Mouse (Mus musculus): ENCODE data around the gene Scamp5. TPM values are rescaled to one million over a fixed set of nuclear protein-coding genes. Genes with fewer than 3 reads are reported as not detected.

Gene Scamp5
- polyA plus RNA-seq, 1 experiment from 2014 or later = 90.0 TPM

- ATAC-seq (ENCODE audit: low FRiP score) = no peak
- H3K9ac ChIP-seq = no peak overlapping the region
- no peaks in the 10 kb centered on the region for H3K9me3 ChIP-seq (ENCODE audit: control insufficient read depth, low read length)
- DNase-seq (ENCODE audit: low spot score) = no peak
- H3K27me3 ChIP-seq (ENCODE audit: control insufficient read depth, insufficient read depth, low read length) = no peaks in the 10 kb centered on the region
- H3K4me1 ChIP-seq (replicated peaks; ENCODE audit: control insufficient read depth, insufficient read depth, low read length) = peaks cover 9% of the 10 kb centered on the region; the same call in 1 of the 2 replicates
- no peak overlapping the region for H3K27ac ChIP-seq
- 84% methylated on average over 10 of the region's 10 CpGs for WGBS
- H3K4me2 ChIP-seq (replicated peaks) = no peak overlapping the region
- peaks cover 22% of the 10 kb centered on the region for H3K36me3 ChIP-seq (replicated peaks; ENCODE audit: control insufficient read depth, insufficient read depth)
- H3K4me3 ChIP-seq (replicated peaks; ENCODE audit: low read length) = no peak overlapping the region
Measured at GRCm38 (mm10) chr9:57437896-57438614, 29.8 kb downstream of the Scamp5 start.

GRCm38 (mm10) chr9:57436166-57436565 lies 31.7 kb downstream of the Scamp5 start:
- H3K36me3 ChIP-seq (replicated peaks; ENCODE audit: control insufficient read depth, insufficient read depth) = peaks cover 5% of the 10 kb centered on the region
- H3K9me3 ChIP-seq (ENCODE audit: control insufficient read depth, low read length) = no peaks in the 10 kb centered on the region
- H3K27ac ChIP-seq = no peak overlapping the region
- peaks cover 16% of the 10 kb centered on the region; the same call in 1 of the 2 replicates for H3K4me1 ChIP-seq (replicated peaks; ENCODE audit: control insufficient read depth, insufficient read depth, low read length)
- H3K27me3 ChIP-seq (ENCODE audit: control insufficient read depth, insufficient read depth, low read length) = no peaks in the 10 kb centered on the region
- DNase-seq (ENCODE audit: low spot score) = no peak
- ATAC-seq (ENCODE audit: low FRiP score) = no peak
- no peak overlapping the region for H3K4me3 ChIP-seq (replicated peaks; ENCODE audit: low read length)
- whole genome bisulfite sequencing = 87% methylated on average over 5 of the region's 5 CpGs
- no peak overlapping the region for H3K4me2 ChIP-seq (replicated peaks)
- no peak overlapping the region for H3K9ac ChIP-seq

- H3K4me3 ChIP-seq (replicated peaks; ENCODE audit: low read length) = no peak overlapping the region
- H3K36me3 ChIP-seq (replicated peaks; ENCODE audit: control insufficient read depth, insufficient read depth) = no peaks in the 10 kb centered on the region; the same call in 1 of the 2 replicates
- no peak for DNase-seq (ENCODE audit: low spot score)
- H3K4me1 ChIP-seq (replicated peaks; ENCODE audit: control insufficient read depth, insufficient read depth, low read length) = peaks cover 16% of the 10 kb centered on the region; the same call in 1 of the 2 replicates
- no peak overlapping the region; the same call in 1 of the 2 replicates for H3K9ac ChIP-seq
- H3K27ac ChIP-seq = no peak overlapping the region
- no peaks in the 10 kb centered on the region for H3K27me3 ChIP-seq (ENCODE audit: control insufficient read depth, insufficient read depth, low read length)
- H3K4me2 ChIP-seq (replicated peaks) = no peak overlapping the region
- no peak for ATAC-seq (ENCODE audit: low FRiP score)
- no peaks in the 10 kb centered on the region for H3K9me3 ChIP-seq (ENCODE audit: control insufficient read depth, low read length)
- WGBS = 88% methylated on average over 11 of the region's 11 CpGs
Measured at GRCm38 (mm10) chr9:57434405-57435165, 33.3 kb downstream of the Scamp5 start.

GRCm38 (mm10) chr9:57433097-57434032 lies 34.5 kb downstream of the Scamp5 start:
- no peaks in the 10 kb centered on the region; the same call in 1 of the 2 replicates for H3K36me3 ChIP-seq (replicated peaks; ENCODE audit: control insufficient read depth, insufficient read depth)
- H3K9ac ChIP-seq = peak overlapping the region; percentile 33; the same call in 1 of the 2 replicates
- no peak overlapping the region for H3K4me2 ChIP-seq (replicated peaks)
- H3K4me1 ChIP-seq (replicated peaks; ENCODE audit: control insufficient read depth, insufficient read depth, low read length) = peaks cover 9% of the 10 kb centered on the region; the same call in 1 of the 2 replicates
- WGBS = 19% methylated on average over 11 of the region's 11 CpGs
- DNase-seq (ENCODE audit: low spot score) (peak; percentile 86), ATAC-seq (ENCODE audit: low FRiP score) (peak; percentile 67; the same call in 1 of the 2 replicates)
- H3K27me3 ChIP-seq (ENCODE audit: control insufficient read depth, insufficient read depth, low read length) = no peaks in the 10 kb centered on the region
- H3K27ac ChIP-seq = 0 out of 2 replicates have a peak overlapping the region, but pooled peaks have one; percentile 12
- no peak overlapping the region for H3K4me3 ChIP-seq (replicated peaks; ENCODE audit: low read length)
- H3K9me3 ChIP-seq (ENCODE audit: control insufficient read depth, low read length) = no peaks in the 10 kb centered on the region

GRCm38 (mm10) chr9:57432480-57432879 lies 35.4 kb downstream of the Scamp5 start:
- Histone ChIP-seq H3K4me1 (replicated peaks; ENCODE audit: control insufficient read depth, insufficient read depth, low read length) (peaks cover 9% of the 10 kb centered on the region; the same call in 1 of the 2 replicates), H3K27me3 (ENCODE audit: control insufficient read depth, insufficient read depth, low read length) (no peaks in the 10 kb centered on the region), H3K9ac (0 out of 2 replicates have a peak overlapping the region, but pooled peaks have one; percentile 33), H3K4me2 (replicated peaks) (no peak overlapping the region), H3K4me3 (replicated peaks; ENCODE audit: low read length) (no peak overlapping the region), H3K9me3 (ENCODE audit: control insufficient read depth, low read length) (no peaks in the 10 kb centered on the region), H3K27ac (no peak overlapping the region), H3K36me3 (replicated peaks; ENCODE audit: control insufficient read depth, insufficient read depth) (no peaks in the 10 kb centered on the region; the same call in 1 of the 2 replicates)
- DNase-seq (ENCODE audit: low spot score) (no peak), ATAC-seq (ENCODE audit: low FRiP score) (no peak)
- 96% methylated on average over 3 of the region's 3 CpGs for WGBS

GRCm38 (mm10) chr9:57431202-57431601 lies 36.7 kb downstream of the Scamp5 start:
- Histone ChIP-seq H3K4me2 (replicated peaks) (no peak overlapping the region), H3K27ac (no peak overlapping the region), H3K4me1 (replicated peaks; ENCODE audit: control insufficient read depth, insufficient read depth, low read length) (peaks cover 9% of the 10 kb centered on the region; the same call in 1 of the 2 replicates), H3K4me3 (replicated peaks; ENCODE audit: low read length) (no peak overlapping the region), H3K9me3 (ENCODE audit: control insufficient read depth, low read length) (no peaks in the 10 kb centered on the region), H3K36me3 (replicated peaks; ENCODE audit: control insufficient read depth, insufficient read depth) (no peaks in the 10 kb centered on the region), H3K9ac (no peak overlapping the region), H3K27me3 (ENCODE audit: control insufficient read depth, insufficient read depth, low read length) (no peaks in the 10 kb centered on the region)
- DNase-seq (ENCODE audit: low spot score) (no peak), ATAC-seq (ENCODE audit: low FRiP score) (no peak)
- WGBS = 25% methylated on average over 9 of the region's 9 CpGs

GRCm38 (mm10) chr9:57428391-57428790 lies 39.5 kb downstream of the Scamp5 start:
- ATAC-seq (ENCODE audit: low FRiP score) = no peak
- Histone ChIP-seq H3K27me3 (ENCODE audit: control insufficient read depth, insufficient read depth, low read length) (no peaks in the 10 kb centered on the region), H3K4me3 (replicated peaks; ENCODE audit: low read length) (no peak overlapping the region), H3K27ac (no peak overlapping the region), H3K9me3 (ENCODE audit: control insufficient read depth, low read length) (no peaks in the 10 kb centered on the region), H3K9ac (no peak overlapping the region), H3K36me3 (replicated peaks; ENCODE audit: control insufficient read depth, insufficient read depth) (no peaks in the 10 kb centered on the region), H3K4me2 (replicated peaks) (no peak overlapping the region), H3K4me1 (replicated peaks; ENCODE audit: control insufficient read depth, insufficient read depth, low read length) (peaks cover 9% of the 10 kb centered on the region; the same call in 1 of the 2 replicates)
- 64% methylated on average over 4 of the region's 4 CpGs for WGBS
- no peak for DNase-seq (ENCODE audit: low spot score)

- Histone ChIP-seq H3K4me2 (replicated peaks) (no peak overlapping the region), H3K36me3 (replicated peaks; ENCODE audit: control insufficient read depth, insufficient read depth) (no peaks in the 10 kb centered on the region), H3K9ac (no peak overlapping the region), H3K9me3 (ENCODE audit: control insufficient read depth, low read length) (no peaks in the 10 kb centered on the region), H3K27ac (no peak overlapping the region), H3K4me3 (replicated peaks; ENCODE audit: low read length) (no peak overlapping the region), H3K27me3 (ENCODE audit: control insufficient read depth, insufficient read depth, low read length) (no peaks in the 10 kb centered on the region), H3K4me1 (replicated peaks; ENCODE audit: control insufficient read depth, insufficient read depth, low read length) (peaks cover 6% of the 10 kb centered on the region; the same call in 1 of the 2 replicates)
- no peak for DNase-seq (ENCODE audit: low spot score)
- ATAC-seq (ENCODE audit: low FRiP score) = no peak
- WGBS = 74% methylated on average over 4 of the region's 4 CpGs
Measured at GRCm38 (mm10) chr9:57427937-57428336, 39.9 kb downstream of the Scamp5 start.
